Mouse (Mus musculus): Measurements from ENCODE around the gene Lingo2.

GRCm38 (mm10) chr4:36576801-36577200, 374.7 kb downstream of the Lingo2 start:
- TF ChIP-seq CTCF (IDR thresholded peaks at IDR 0.05) (no peak), EP300 (IDR thresholded peaks at IDR 0.05) (no peak)
